Mouse (Mus musculus) lung, embryonic 15.5 days (tissue): ENCODE data around the gene Mtus2. TPM values are rescaled to one million over a fixed set of nuclear protein-coding genes. Genes with fewer than 3 reads are reported as not detected.

Experiments used
- ATAC-seq: fragments of 200-750 bp; cut with Nextera tagmentation; 2 replicates; pipeline ENCODE4 v1.8.0; 2017; ENCODE audit warnings: moderate number of reproducible peaks, borderline replicate concordance; ENCODE audit not compliant: low FRiP score, low TSS enrichment; ENCODE audit errors: extremely low read depth
- H3K27ac ChIP-seq: fragments of 300-500 bp; sonication (generic); 2 replicates; pipeline ENCODE4 v1.5.1; 2015; ENCODE audit warnings: moderate library complexity, mild to moderate bottlenecking, inconsistent platforms
- H3K27me3 ChIP-seq: fragments of 300-500 bp; sonication (generic); 2 replicates; pipeline ENCODE4 v1.6.1; 2015; ENCODE audit warnings: inconsistent platforms
- H3K36me3 ChIP-seq: fragments of 300-500 bp; sonication (generic); 2 replicates; pipeline ENCODE4 v1.6.1; 2015; ENCODE audit warnings: inconsistent platforms
- H3K4me1 ChIP-seq: fragments of 300-500 bp; sonication (generic); 2 replicates; pipeline ENCODE4 v1.6.1; 2015; ENCODE audit warnings: inconsistent platforms
- H3K4me2 ChIP-seq: fragments of 300-500 bp; sonication (generic); 2 replicates; pipeline ENCODE4 v1.6.1; 2015; ENCODE audit warnings: inconsistent platforms, mild to moderate bottlenecking, moderate library complexity
- H3K4me3 ChIP-seq: fragments of 300-500 bp; sonication (generic); 2 replicates; pipeline ENCODE4 v1.5.1; 2015; ENCODE audit warnings: mild to moderate bottlenecking, inconsistent platforms
- H3K9ac ChIP-seq: fragments of 300-500 bp; sonication (generic); 2 replicates; pipeline ENCODE4 v1.6.1; 2015; ENCODE audit warnings: inconsistent platforms
- H3K9me3 ChIP-seq: fragments of 300-500 bp; sonication (generic); 2 replicates; pipeline ENCODE4 v1.6.1; 2016; ENCODE audit warnings: inconsistent platforms
- WGBS: fragments of 180-500 bp; shearing (Covaris S2); methylation state at CpG from one replicate; pipeline ENCODE4 v1.1.7; 2015; 5-methylcytosine and 5-hydroxymethylcytosine counted together
- polyA plus RNA-seq: library from polyadenylated mRNA; unstranded; fragments of >200 nt; fragmentation: Nextera tagmentation; extraction: Ambion mirVana; gene quantifications from 2 replicates; pipeline ENCODE4 v1.2.1, GENCODE M21; 2015

Gene Mtus2
- polyA plus RNA-seq, 1 experiment from 2014 or later, result 8.5 TPM

- Histone ChIP-seq H3K4me1 (0 out of 2 replicates have a peak, but pooled peaks cover 5% of the 10 kb centered on the region), H3K9ac (no peak overlapping the region), H3K9me3 (no peaks in the 10 kb centered on the region), H3K27ac (no peak overlapping the region), H3K27me3 (no peaks in the 10 kb centered on the region), H3K4me3 (no peak overlapping the region), H3K4me2 (no peak overlapping the region), H3K36me3 (no peaks in the 10 kb centered on the region)
- ATAC-seq, result no peak
- 59% methylated on average over 9 of the region's 9 CpGs for WGBS
These were observed 176.4 kb downstream of the Mtus2 start for GRCm38 (mm10) chr5:148133448-148134060.

- WGBS, result 90% methylated on average over 3 of the region's 3 CpGs
- no peak overlapping the region for H3K27ac ChIP-seq
- ATAC-seq, result no peak
- H3K4me1 ChIP-seq, result no peaks in the 10 kb centered on the region
- no peaks in the 10 kb centered on the region for H3K27me3 ChIP-seq
- H3K36me3 ChIP-seq, result no peaks in the 10 kb centered on the region
- no peak overlapping the region for H3K4me3 ChIP-seq
- no peak overlapping the region for H3K4me2 ChIP-seq
- H3K9me3 ChIP-seq, result no peaks in the 10 kb centered on the region
- no peak overlapping the region for H3K9ac ChIP-seq
These were observed 184.5 kb downstream of the Mtus2 start for GRCm38 (mm10) chr5:148141662-148142061.

GRCm38 (mm10) chr5:148146200-148146823 lies 189.2 kb downstream of the Mtus2 start:
- Histone ChIP-seq H3K27ac (no peak overlapping the region), H3K9ac (no peak overlapping the region), H3K36me3 (no peaks in the 10 kb centered on the region), H3K4me1 (no peaks in the 10 kb centered on the region), H3K9me3 (no peaks in the 10 kb centered on the region), H3K4me2 (no peak overlapping the region), H3K4me3 (no peak overlapping the region), H3K27me3 (no peaks in the 10 kb centered on the region)
- WGBS, result 60% methylated on average over 12 of the region's 12 CpGs
- no peak for ATAC-seq

- Histone ChIP-seq H3K4me1 (peaks cover 6% of the 10 kb centered on the region; the same call in 1 of the 2 replicates), H3K9me3 (no peaks in the 10 kb centered on the region), H3K4me3 (no peak overlapping the region), H3K27ac (no peak overlapping the region), H3K9ac (no peak overlapping the region), H3K36me3 (no peaks in the 10 kb centered on the region), H3K4me2 (0 out of 2 replicates have a peak overlapping the region, but pooled peaks have one; percentile 33), H3K27me3 (no peaks in the 10 kb centered on the region)
- no peak; the same call in 1 of the 2 replicates for ATAC-seq
- WGBS, result 43% methylated on average over 14 of the region's 14 CpGs
These were observed 194.9 kb downstream of the Mtus2 start for GRCm38 (mm10) chr5:148151894-148152599.

- ATAC-seq, result no peak
- H3K4me3 ChIP-seq, result no peak overlapping the region
- H3K9ac ChIP-seq, result no peak overlapping the region
- H3K9me3 ChIP-seq, result no peaks in the 10 kb centered on the region
- H3K4me2 ChIP-seq, result peak overlapping the region; percentile 33
- H3K36me3 ChIP-seq, result no peaks in the 10 kb centered on the region
- no peak overlapping the region for H3K27ac ChIP-seq
- H3K4me1 ChIP-seq, result peaks cover 6% of the 10 kb centered on the region; the same call in 1 of the 2 replicates
- 41% methylated on average over 13 of the region's 13 CpGs for WGBS
- H3K27me3 ChIP-seq, result no peaks in the 10 kb centered on the region
These were observed 195.7 kb downstream of the Mtus2 start for GRCm38 (mm10) chr5:148152600-148153402.

GRCm38 (mm10) chr5:148153403-148153713 lies 196.2 kb downstream of the Mtus2 start:
- Histone ChIP-seq H3K27me3 (no peaks in the 10 kb centered on the region), H3K27ac (no peak overlapping the region), H3K4me2 (no peak overlapping the region), H3K36me3 (no peaks in the 10 kb centered on the region), H3K9me3 (no peaks in the 10 kb centered on the region), H3K4me1 (peaks cover 6% of the 10 kb centered on the region; the same call in 1 of the 2 replicates), H3K4me3 (no peak overlapping the region), H3K9ac (no peak overlapping the region)
- 52% methylated on average over 9 of the region's 9 CpGs for WGBS
- ATAC-seq, result no peak

- Histone ChIP-seq H3K27ac (no peak overlapping the region), H3K36me3 (no peaks in the 10 kb centered on the region), H3K4me2 (no peak overlapping the region), H3K27me3 (no peaks in the 10 kb centered on the region), H3K4me1 (peaks cover 13% of the 10 kb centered on the region; the same call in 1 of the 2 replicates), H3K9ac (no peak overlapping the region), H3K9me3 (no peaks in the 10 kb centered on the region), H3K4me3 (no peak overlapping the region)
- ATAC-seq, result no peak
- 71% methylated on average over 3 of the region's 3 CpGs for whole genome bisulfite sequencing
These were observed 197.6 kb downstream of the Mtus2 start for GRCm38 (mm10) chr5:148154727-148155126.

- 32% methylated on average over 8 of the region's 8 CpGs for WGBS
- Histone ChIP-seq H3K27ac (no peak overlapping the region; the same call in 1 of the 2 replicates), H3K4me2 (no peak overlapping the region), H3K4me1 (peaks cover 10% of the 10 kb centered on the region; the same call in 1 of the 2 replicates), H3K9me3 (no peaks in the 10 kb centered on the region), H3K9ac (no peak overlapping the region), H3K4me3 (no peak overlapping the region), H3K27me3 (no peaks in the 10 kb centered on the region), H3K36me3 (no peaks in the 10 kb centered on the region)
- ATAC-seq, result peak; percentile 94
These were observed 202.2 kb downstream of the Mtus2 start for GRCm38 (mm10) chr5:148159328-148159727.

- Histone ChIP-seq H3K4me1 (peaks cover 10% of the 10 kb centered on the region; the same call in 1 of the 2 replicates), H3K27me3 (no peaks in the 10 kb centered on the region), H3K4me3 (no peak overlapping the region), H3K36me3 (no peaks in the 10 kb centered on the region), H3K27ac (no peak overlapping the region), H3K9me3 (no peaks in the 10 kb centered on the region), H3K4me2 (no peak overlapping the region), H3K9ac (no peak overlapping the region)
- no peak for ATAC-seq
- 91% methylated on average over 17 of the region's 17 CpGs for WGBS
These were observed 203.5 kb downstream of the Mtus2 start for GRCm38 (mm10) chr5:148160529-148161154.

- H3K9ac ChIP-seq, result no peak overlapping the region
- 53% methylated on average over 1 of the region's 1 CpGs for WGBS
- H3K4me3 ChIP-seq, result no peak overlapping the region
- H3K9me3 ChIP-seq, result no peaks in the 10 kb centered on the region
- H3K27ac ChIP-seq, result no peak overlapping the region
- no peaks in the 10 kb centered on the region for H3K27me3 ChIP-seq
- no peaks in the 10 kb centered on the region for H3K36me3 ChIP-seq
- ATAC-seq, result no peak
- H3K4me1 ChIP-seq, result no peaks in the 10 kb centered on the region
- H3K4me2 ChIP-seq, result no peak overlapping the region
These were observed 208.0 kb downstream of the Mtus2 start for GRCm38 (mm10) chr5:148165111-148165510.

- WGBS, result 35% methylated on average over 4 of the region's 4 CpGs
These were observed 218.0 kb downstream of the Mtus2 start for GRCm38 (mm10) chr5:148175091-148175490.

More at GRCm38 (mm10) chr5:148175091-148175490, 218.0 kb downstream of the Mtus2 start:
- Histone ChIP-seq H3K4me3 (no peak overlapping the region), H3K27me3 (no peaks in the 10 kb centered on the region), H3K36me3 (no peaks in the 10 kb centered on the region), H3K9ac (no peak overlapping the region), H3K9me3 (no peaks in the 10 kb centered on the region), H3K4me2 (no peak overlapping the region), H3K4me1 (0 out of 2 replicates have a peak, but pooled peaks cover under 1% of the 10 kb centered on the region), H3K27ac (no peak overlapping the region)
- ATAC-seq, result no peak
